Mouse (Mus musculus): ENCODE measurements around the gene Tnpo1.

Gene Tnpo1

GRCm38 (mm10) chr13:98924897-98925485, 1.2 kb downstream of the Tnpo1 start:
- DNase-seq = no peak

- DNase-seq = no peak
Observed at GRCm38 (mm10) chr13:98922806-98923205, 3.4 kb downstream of the Tnpo1 start.

GRCm38 (mm10) chr13:98921276-98921675, 4.9 kb downstream of the Tnpo1 start:
- no peak for DNase-seq

- no peak for DNase-seq
Observed at GRCm38 (mm10) chr13:98920300-98920699, 5.9 kb downstream of the Tnpo1 start.

DNA sequence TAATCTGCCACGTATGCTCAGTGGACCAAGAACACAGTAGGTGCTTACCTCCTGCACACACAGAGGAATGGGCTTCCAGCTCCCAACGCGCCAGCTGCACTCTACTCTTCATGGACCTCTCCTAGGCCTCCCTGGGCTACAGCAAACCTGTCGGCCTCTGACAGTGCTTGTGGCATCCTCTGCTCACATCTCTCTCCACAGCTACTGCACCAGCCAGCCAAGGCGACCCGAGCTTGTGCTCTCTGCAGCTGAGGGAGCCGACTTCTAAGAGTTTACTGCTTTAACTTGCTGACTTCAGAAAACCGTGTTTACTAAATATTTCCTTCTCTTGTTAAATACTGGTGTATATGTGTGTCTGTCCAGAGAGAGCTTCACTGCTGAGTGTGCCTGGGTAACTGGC, 6.5 kb downstream of the Tnpo1 start:
- no peak for DNase-seq

- no peak for DNase-seq
Observed at GRCm38 (mm10) chr13:98917851-98918250, 8.3 kb downstream of the Tnpo1 start.

- DNase-seq = no peak
Observed at GRCm38 (mm10) chr13:98915591-98915990, 10.6 kb downstream of the Tnpo1 start.

GRCm38 (mm10) chr13:98914844-98915212, 11.4 kb downstream of the Tnpo1 start:
- no peak for DNase-seq

DNA sequence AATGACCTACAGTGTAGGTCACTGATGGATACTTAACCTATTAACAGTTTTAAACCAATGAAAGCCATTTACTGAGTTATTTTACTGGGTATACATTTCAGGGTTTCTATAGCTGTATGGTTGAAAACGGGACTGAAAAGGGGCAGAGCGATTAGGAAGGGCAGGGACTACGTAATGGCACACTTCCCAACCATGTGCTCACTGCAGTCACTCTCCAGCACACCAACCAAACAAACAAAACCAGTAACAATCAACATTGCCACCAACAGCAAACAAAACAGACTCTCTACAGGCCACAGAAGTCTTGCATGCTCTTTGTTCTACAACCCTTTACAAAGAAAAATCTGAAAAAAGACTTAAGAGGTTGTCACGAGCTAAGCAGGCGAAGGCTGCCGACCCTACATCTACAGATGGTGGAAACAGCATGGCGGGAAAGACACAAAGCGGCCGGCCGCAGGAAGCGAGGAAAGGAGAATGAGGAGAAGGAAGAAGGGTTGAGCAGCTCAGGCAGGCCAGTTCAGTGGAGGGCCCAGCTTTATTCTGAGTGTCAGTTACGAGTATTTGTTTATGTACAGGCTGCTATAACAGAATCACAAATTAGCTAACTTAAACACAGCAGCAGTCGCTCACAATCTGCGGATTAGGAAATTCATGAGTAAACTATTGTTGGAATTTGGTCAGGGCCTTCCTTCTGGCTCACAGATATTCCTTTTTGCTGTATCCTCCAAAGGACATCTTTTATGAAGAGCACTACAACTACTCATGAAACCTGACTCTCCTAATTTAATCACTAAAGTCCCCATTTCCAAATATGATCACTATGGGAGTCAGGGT, 12.0 kb downstream of the Tnpo1 start:
- no peak for DNase-seq

DNA sequence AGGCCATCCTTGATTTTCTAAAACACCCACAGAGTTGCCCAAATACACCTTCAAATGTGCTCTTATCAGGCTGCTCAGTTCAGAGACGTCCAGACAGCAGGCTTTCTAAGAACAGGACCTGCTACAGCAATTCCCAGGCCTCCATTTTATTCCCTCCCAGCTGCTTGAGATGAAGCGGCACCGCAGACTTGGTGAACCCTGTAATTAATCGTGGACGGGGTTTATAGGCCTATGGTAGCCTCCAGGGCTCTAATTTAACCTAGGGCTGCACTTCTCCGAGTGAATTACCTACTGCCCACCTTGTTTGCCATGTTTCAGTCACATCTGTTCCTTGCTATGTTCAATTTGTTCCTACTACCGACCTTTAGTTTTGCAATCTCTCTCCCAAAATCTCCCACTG, 13.0 kb downstream of the Tnpo1 start:
- DNase-seq = no peak

DNA sequence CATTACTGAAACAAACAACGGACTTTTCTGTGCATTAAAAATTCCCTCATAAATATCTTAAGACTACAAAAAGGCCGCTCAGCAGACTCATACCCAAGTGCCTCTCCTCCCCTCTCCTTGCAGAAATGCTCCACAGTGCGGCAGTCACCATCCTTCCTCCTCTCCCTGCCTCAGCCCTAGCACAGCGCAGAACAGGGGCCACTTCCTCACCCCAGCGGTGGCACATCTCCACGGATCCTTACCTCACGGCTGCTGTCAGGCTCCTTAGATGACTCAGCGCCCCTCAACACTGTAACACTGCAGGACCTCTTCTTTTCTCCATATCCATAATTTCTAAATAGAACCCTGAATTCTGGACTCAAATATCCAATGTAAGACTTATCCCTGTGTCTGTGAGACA, 13.6 kb downstream of the Tnpo1 start:
- DNase-seq = no peak

DNA sequence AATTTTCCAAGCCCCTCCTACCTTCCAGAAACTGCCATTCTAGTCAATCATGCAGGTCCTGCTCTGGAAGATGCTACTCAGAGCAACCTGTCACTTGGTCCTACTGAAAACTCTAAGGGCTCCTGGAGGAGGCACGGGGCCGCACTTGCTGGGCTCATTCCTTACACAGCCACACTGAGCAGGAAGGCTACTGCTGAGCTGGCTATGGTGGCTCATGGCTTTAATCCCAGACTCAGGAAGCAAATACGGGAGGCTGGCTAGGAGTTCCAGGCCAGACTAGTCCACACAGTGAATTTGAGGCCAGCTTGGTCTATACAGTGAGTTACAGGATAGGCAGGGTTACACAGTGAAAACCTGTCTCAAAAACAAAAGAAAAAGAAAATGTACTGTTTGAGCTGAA, 15.4 kb downstream of the Tnpo1 start:
- DNase-seq = no peak

- DNase-seq = no peak
Observed at GRCm38 (mm10) chr13:98904608-98905007, 21.6 kb downstream of the Tnpo1 start.

DNA sequence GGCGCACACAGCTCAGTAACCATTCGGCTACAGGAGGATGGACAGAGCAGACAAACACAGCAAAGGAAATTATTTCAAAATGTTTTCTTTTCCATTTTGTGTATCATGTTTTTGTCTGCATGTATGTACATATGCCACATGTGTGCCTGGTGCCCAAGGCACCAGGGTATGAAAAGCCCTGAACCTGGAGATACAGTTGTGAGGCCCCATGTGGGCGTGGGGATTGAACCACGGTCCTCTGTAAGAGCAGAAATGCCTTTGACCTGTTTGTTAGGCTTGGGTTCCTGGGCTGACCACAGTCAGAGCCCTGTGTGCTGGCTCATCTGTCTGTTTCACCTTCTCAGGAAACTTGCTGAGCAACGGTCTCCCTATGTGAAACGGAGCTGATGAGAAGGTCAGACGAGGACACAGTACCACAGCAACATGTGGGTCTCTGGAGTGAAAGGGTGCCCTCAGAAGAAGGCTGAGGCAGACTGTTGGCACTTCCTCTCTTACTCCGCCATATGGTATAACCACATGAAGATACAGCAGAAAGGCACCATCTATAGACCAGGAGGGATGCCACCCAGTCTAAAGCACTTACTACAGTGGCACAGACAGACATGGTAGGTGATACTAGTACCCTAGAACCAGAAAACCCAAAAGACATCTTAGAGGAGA, 23.7 kb downstream of the Tnpo1 start:
- no peak for DNase-seq

- no peak for DNase-seq
Observed at GRCm38 (mm10) chr13:98899550-98899949, 26.6 kb downstream of the Tnpo1 start.

- DNase-seq = no peak
Observed at GRCm38 (mm10) chr13:98897577-98897976, 28.6 kb downstream of the Tnpo1 start.

GRCm38 (mm10) chr13:98896434-98897126, 29.6 kb downstream of the Tnpo1 start:
- no peak for DNase-seq

- no peak for DNase-seq
Observed at GRCm38 (mm10) chr13:98896013-98896412, 30.2 kb downstream of the Tnpo1 start.

- no peak for DNase-seq
Observed at GRCm38 (mm10) chr13:98894900-98895299, 31.3 kb downstream of the Tnpo1 start.

- DNase-seq = no peak
Observed at GRCm38 (mm10) chr13:98891443-98891842, 34.7 kb downstream of the Tnpo1 start.

- DNase-seq = peak; percentile 85
Observed at GRCm38 (mm10) chr13:98890871-98891219, 35.3 kb downstream of the Tnpo1 start.

- DNase-seq = peak; percentile 65
Observed at GRCm38 (mm10) chr13:98890137-98890870, 35.9 kb downstream of the Tnpo1 start.

- DNase-seq = no peak
Observed at GRCm38 (mm10) chr13:98889211-98889610, 37.0 kb downstream of the Tnpo1 start.

Data from lung, postnatal 14 days (tissue).